Mouse (Mus musculus) brain, embryonic 18.5 days (tissue): ENCODE measurements around the gene Ntn1.

Source experiments
- DNase-seq: peaks from one replicate; pipeline ENCODE4 v3.0.0-alpha.2; 2012; ENCODE audit warnings: low read depth, low spot score

Gene Ntn1

GRCm38 (mm10) chr11:68331676-68332265 lies 68.9 kb downstream of the Ntn1 start:
- no peak for DNase-seq

- DNase-seq, result no peak
Observed at GRCm38 (mm10) chr11:68331117-68331437, 69.5 kb downstream of the Ntn1 start.

GRCm38 (mm10) chr11:68330398-68331116 lies 70.1 kb downstream of the Ntn1 start:
- no peak for DNase-seq

GRCm38 (mm10) chr11:68324863-68325262 lies 75.8 kb downstream of the Ntn1 start:
- no peak for DNase-seq

GRCm38 (mm10) chr11:68321417-68321816 lies 79.2 kb downstream of the Ntn1 start:
- DNase-seq, result no peak

- no peak for DNase-seq
Observed at GRCm38 (mm10) chr11:68315551-68316130, 85.0 kb downstream of the Ntn1 start.

- DNase-seq, result no peak
Observed at GRCm38 (mm10) chr11:68313861-68314260, 86.8 kb downstream of the Ntn1 start.

GRCm38 (mm10) chr11:68313065-68313464 lies 87.6 kb downstream of the Ntn1 start:
- DNase-seq, result no peak

GRCm38 (mm10) chr11:68308911-68309580 lies 91.6 kb downstream of the Ntn1 start:
- no peak for DNase-seq

GRCm38 (mm10) chr11:68305997-68306396 lies 94.6 kb downstream of the Ntn1 start:
- no peak for DNase-seq

- no peak for DNase-seq
Observed at GRCm38 (mm10) chr11:68302323-68302722, 98.3 kb downstream of the Ntn1 start.

GRCm38 (mm10) chr11:68301660-68302059 lies 99.0 kb downstream of the Ntn1 start:
- no peak for DNase-seq

GRCm38 (mm10) chr11:68295474-68295873 lies 105.1 kb downstream of the Ntn1 start:
- no peak for DNase-seq

GRCm38 (mm10) chr11:68290631-68291030 lies 110.0 kb downstream of the Ntn1 start:
- DNase-seq, result no peak

GRCm38 (mm10) chr11:68287331-68287730 lies 113.3 kb downstream of the Ntn1 start:
- no peak for DNase-seq

- no peak for DNase-seq
Observed at GRCm38 (mm10) chr11:68286142-68286808, 114.3 kb downstream of the Ntn1 start.

GRCm38 (mm10) chr11:68285754-68286141 lies 114.9 kb downstream of the Ntn1 start:
- DNase-seq, result no peak

GRCm38 (mm10) chr11:68280001-68280510 lies 120.6 kb downstream of the Ntn1 start:
- DNase-seq, result no peak

GRCm38 (mm10) chr11:68276945-68277344 lies 123.7 kb downstream of the Ntn1 start:
- DNase-seq, result no peak

GRCm38 (mm10) chr11:68274331-68274811 lies 126.3 kb downstream of the Ntn1 start:
- DNase-seq, result no peak

GRCm38 (mm10) chr11:68273855-68274254 lies 126.8 kb downstream of the Ntn1 start:
- DNase-seq, result no peak
